Comparison of ENCODE assay signal across 9 mouse cellular contexts in genomic region chr6:8735657-8736492, GRCm38 (mm10). TPM values are rescaled to one million over a fixed set of nuclear protein-coding genes. Genes with fewer than 3 reads are reported as not detected.
DNase-seq lines count a peak whose midpoint lies in the region; ATAC-seq and TF ChIP-seq lines count a peak whose summit lies in the region.
"Had no signal": no experiment of that assay in that cellular context is flagged by ENCODE, and none has a peak within 500 bp of the region (broad histone marks: within the 10 kb centered on the region; RNA-seq: fewer than 3 reads in every experiment).

No protein-coding gene starts in this region.

- H3K4me1 ChIP-seq in embryonic facial prominence, embryonic 10.5 days = peaks cover 21% of the 10 kb centered on the region
- peaks cover 18% of the 10 kb centered on the region for H3K4me1 ChIP-seq in heart, embryonic 11.5 days (ENCODE audit: control insufficient read depth, insufficient read depth, low read length)
- no peaks in the 10 kb centered on the region; the same call in 1 of the 2 replicates for H3K4me1 ChIP-seq in liver, postnatal 0 days (ENCODE audit: insufficient read depth)
- no peaks in the 10 kb centered on the region for H3K4me1 ChIP-seq in neural tube, embryonic 14.5 days (ENCODE audit: control insufficient read depth, insufficient read depth, low read length)

- no peak for TF ChIP-seq EP300 in liver, postnatal 0 days (IDR thresholded peaks at IDR 0.05; ENCODE audit: low read depth)

- H3K27ac ChIP-seq in embryonic facial prominence, embryonic 10.5 days (replicated peaks) = peak overlapping the region; percentile 79
- no peak overlapping the region for H3K27ac ChIP-seq in heart, embryonic 11.5 days (ENCODE audit: low read depth, low read length)
- H3K27ac ChIP-seq in liver, postnatal 0 days (ENCODE audit: low read depth) = no peak overlapping the region
- no peak overlapping the region for H3K27ac ChIP-seq in neural tube, embryonic 14.5 days (ENCODE audit: low read depth, low read length)
- H3K27ac ChIP-seq: embryonic facial prominence, embryonic 15.5 days had no signal

- TF ChIP-seq CTCF in liver, postnatal 0 days (IDR thresholded peaks at IDR 0.05; ENCODE audit: low read depth) = peak; percentile 75

- H3K36me3 ChIP-seq in embryonic facial prominence, embryonic 10.5 days (replicated peaks) = no peaks in the 10 kb centered on the region
- H3K36me3 ChIP-seq in heart, embryonic 11.5 days (ENCODE audit: control insufficient read depth, insufficient read depth, low read length) = 0 out of 2 replicates have a peak, but pooled peaks cover 2% of the 10 kb centered on the region
- H3K36me3 ChIP-seq in liver, postnatal 0 days (replicated peaks; ENCODE audit: insufficient read depth, low read length) = no peaks in the 10 kb centered on the region
- no peaks in the 10 kb centered on the region for H3K36me3 ChIP-seq in neural tube, embryonic 14.5 days (ENCODE audit: control insufficient read depth, insufficient read depth, low read length)
- H3K36me3 ChIP-seq: embryonic facial prominence, embryonic 15.5 days had no signal

- ATAC-seq in heart, embryonic 11.5 days (replicated peaks; ENCODE audit: insufficient number of reproducible peaks, low FRiP score, low TSS enrichment) = peak; percentile 61; the same call in 1 of the 2 replicates
- no peak for ATAC-seq in liver, postnatal 0 days
- ATAC-seq in neural tube, embryonic 14.5 days (ENCODE audit: low read depth) = peak; percentile 80

- no peak overlapping the region for H3K9ac ChIP-seq in heart, embryonic 11.5 days (ENCODE audit: low read depth, low read length)
- H3K9ac ChIP-seq in liver, postnatal 0 days (replicated peaks) = no peak overlapping the region
- H3K9ac ChIP-seq in neural tube, embryonic 14.5 days (replicated peaks; ENCODE audit: low read depth, low read length) = no peak overlapping the region
- H3K9ac ChIP-seq: embryonic facial prominence, embryonic 15.5 days had no signal

- WGBS in embryonic facial prominence, embryonic 10.5 days = 63% methylated on average over 8 of the region's 8 CpGs
- 64% methylated on average over 8 of the region's 8 CpGs for WGBS in heart, embryonic 11.5 days (ENCODE audit: insufficient replicate concordance)
- 62% methylated on average over 8 of the region's 8 CpGs for WGBS in liver, postnatal 0 days (ENCODE audit: insufficient replicate concordance)
- 67% methylated on average over 8 of the region's 8 CpGs for WGBS in neural tube, embryonic 14.5 days

- H3K27me3 ChIP-seq in embryonic facial prominence, embryonic 10.5 days (replicated peaks; ENCODE audit: low read depth, poor library complexity, severe bottlenecking) = no peaks in the 10 kb centered on the region
- no peaks in the 10 kb centered on the region for H3K27me3 ChIP-seq in heart, embryonic 11.5 days (ENCODE audit: control insufficient read depth, insufficient read depth, low read length)
- H3K27me3 ChIP-seq in liver, postnatal 0 days (ENCODE audit: insufficient read depth, low read length) = no peaks in the 10 kb centered on the region
- no peaks in the 10 kb centered on the region for H3K27me3 ChIP-seq in neural tube, embryonic 14.5 days (ENCODE audit: control insufficient read depth, insufficient read depth, low read length)
- H3K27me3 ChIP-seq: embryonic facial prominence, embryonic 15.5 days had no signal

- H3K9me3 ChIP-seq in embryonic facial prominence, embryonic 10.5 days = no peaks in the 10 kb centered on the region
- H3K9me3 ChIP-seq in heart, embryonic 11.5 days (replicated peaks; ENCODE audit: control insufficient read depth, low read length) = no peaks in the 10 kb centered on the region
- H3K9me3 ChIP-seq in liver, postnatal 0 days (ENCODE audit: low read length) = no peaks in the 10 kb centered on the region
- H3K9me3 ChIP-seq in neural tube, embryonic 14.5 days (ENCODE audit: control insufficient read depth, low read length) = no peaks in the 10 kb centered on the region
- H3K9me3 ChIP-seq: embryonic facial prominence, embryonic 15.5 days had no signal

- no peak overlapping the region for H3K4me2 ChIP-seq in heart, embryonic 11.5 days
- no peak overlapping the region for H3K4me2 ChIP-seq in liver, postnatal 0 days (ENCODE audit: low read depth, low read length)
- no peak overlapping the region for H3K4me2 ChIP-seq in neural tube, embryonic 14.5 days (ENCODE audit: low read depth, low read length)
- H3K4me2 ChIP-seq: embryonic facial prominence, embryonic 15.5 days had no signal

- peak; percentile 77 for DNase-seq in CD4-positive helper T cell, adult 2 months (ENCODE audit: low read depth, low spot score)
- peak; percentile 80 for DNase-seq in adrenal gland, postnatal 14 days
- peak; percentile 72 for DNase-seq in embryonic facial prominence, embryonic 10.5 days (ENCODE audit: low spot score)
- DNase-seq in kidney, postnatal 14 days = peak; percentile 74
- peak; percentile 69 for DNase-seq in liver, postnatal 0 days
- DNase-seq in thymus, adult 18-20 months = peak; percentile 41 to 53

- H3K4me3 ChIP-seq in embryonic facial prominence, embryonic 10.5 days = no peak overlapping the region
- no peak overlapping the region for H3K4me3 ChIP-seq in heart, embryonic 11.5 days (ENCODE audit: low read depth, low read length)
- H3K4me3 ChIP-seq in liver, postnatal 0 days (ENCODE audit: low read depth, low read length) = no peak overlapping the region
- H3K4me3 ChIP-seq in neural tube, embryonic 14.5 days (ENCODE audit: low read depth, low read length) = no peak overlapping the region
- H3K4me3 ChIP-seq: embryonic facial prominence, embryonic 15.5 days had no signal

RNA-seq across cellular contexts. Expression of gene Ica1, which starts 42.4 kb away (rescaled TPM):
- total RNA-seq in adrenal gland, postnatal 14 days (2021) = 22.6 and 25.5 TPM in 2 replicates
- polyA plus RNA-seq in embryonic facial prominence, embryonic 10.5 days (2016; fragmentation: Nextera tagmentation; extraction: Ambion mirVana) = 16.0 and 16.7 TPM in 2 replicates
- 36.9 and 37.1 TPM in 2 replicates for polyA plus RNA-seq in heart, embryonic 11.5 days (2014; fragmentation: Nextera tagmentation; extraction: Ambion mirVana)
- polyA plus RNA-seq in liver, postnatal 0 days (2015; fragmentation: Nextera tagmentation; extraction: Ambion mirVana) = 6.1 and 6.9 TPM in 2 replicates
- 69.2 and 84.8 TPM in 2 replicates for polyA plus RNA-seq in neural tube, embryonic 14.5 days (2014; fragmentation: Nextera tagmentation; extraction: Ambion mirVana)
